Mouse (Mus musculus) layer of hippocampus, adult 8-10 months (tissue): Measurements from ENCODE around the gene Thsd4. TPM values are rescaled to one million over a fixed set of nuclear protein-coding genes. Genes with fewer than 3 reads are reported as not detected.
"Not testable (repeated sequence)": the region's sequence is repeated elsewhere in the genome, so short reads cannot be mapped to it uniquely, and the experiment has no call there.

Experiments used
- DNase-seq, 2 experiments: peaks; one replicate each; pipeline ENCODE4 v3.0.0; 2022; ENCODE audit warnings: low spot score in 2 of 2
- total RNA-seq, 4 experiments: library from RNA; stranded (reverse); gene quantifications; 2 replicates each; pipeline ENCODE4 v1.2.4; 2022

The Thsd4 gene
- total RNA-seq, 4 experiments from 2014 or later, result 15.8 to 22.3 (median 19.2) TPM

DNA sequence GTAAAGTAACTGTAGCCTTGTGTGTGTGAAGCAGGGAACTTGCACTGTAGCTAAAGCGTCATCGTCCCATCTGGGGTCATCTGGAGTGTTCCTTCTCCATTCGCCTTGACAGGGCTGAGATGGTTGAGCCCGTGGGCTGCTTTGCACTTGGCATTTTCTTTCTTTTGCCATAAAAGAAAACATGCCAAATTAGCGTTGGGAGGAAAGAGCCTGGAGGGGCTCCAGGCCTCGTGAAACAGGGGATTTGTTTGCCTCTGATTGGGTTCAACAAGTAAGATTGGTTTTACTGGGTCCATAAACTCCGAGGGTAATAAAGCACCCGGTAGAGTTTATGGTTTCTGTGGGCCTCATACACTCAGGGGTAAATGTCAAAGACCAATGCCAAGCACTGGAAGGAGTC is 519.5 kb downstream of the Thsd4 start:
- DNase-seq, result no peak

- DNase-seq, result no peak
Observed at GRCm38 (mm10) chr9:60001444-60001843, 520.4 kb downstream of the Thsd4 start.

GRCm38 (mm10) chr9:59997725-59998124 is 524.1 kb downstream of the Thsd4 start:
- DNase-seq, result no peak

- DNase-seq, result no peak
Observed at GRCm38 (mm10) chr9:59991407-59991806, 530.4 kb downstream of the Thsd4 start.

- peak; percentile 35 to 67 for DNase-seq
Observed at GRCm38 (mm10) chr9:59989864-59990263, 532.0 kb downstream of the Thsd4 start.

DNA sequence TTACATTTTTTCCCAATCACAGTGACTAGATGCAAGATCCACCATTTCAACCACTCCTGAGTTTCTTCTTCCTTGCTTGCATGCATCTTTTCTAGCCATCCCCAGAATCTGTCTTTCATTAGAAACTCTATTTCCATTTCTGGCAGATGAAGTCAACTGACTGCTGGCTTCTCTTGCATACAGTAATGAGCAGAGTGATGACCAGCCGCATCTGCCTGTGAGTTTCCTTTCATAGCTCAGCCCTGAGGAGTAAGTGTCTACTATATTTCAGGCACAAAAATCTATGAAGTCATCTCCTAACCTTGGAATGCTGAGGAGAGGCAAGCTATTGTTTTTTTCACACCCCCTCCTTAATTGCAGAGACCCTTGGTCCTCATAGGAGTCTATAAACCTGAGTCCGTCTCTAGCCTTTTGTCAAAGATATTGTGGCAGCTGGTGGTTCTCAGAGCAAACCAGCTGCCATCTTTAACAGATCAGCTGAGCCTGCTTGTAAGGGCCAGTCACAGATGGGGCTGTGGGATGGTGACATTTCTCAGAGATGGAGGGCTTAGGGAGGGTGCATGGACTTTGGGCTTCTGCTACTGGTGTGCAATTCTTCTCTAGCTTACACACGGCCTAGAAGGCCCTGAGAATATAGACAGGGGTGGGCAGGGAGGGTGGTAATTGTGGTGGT is 535.8 kb downstream of the Thsd4 start:
- no peak for DNase-seq

DNA sequence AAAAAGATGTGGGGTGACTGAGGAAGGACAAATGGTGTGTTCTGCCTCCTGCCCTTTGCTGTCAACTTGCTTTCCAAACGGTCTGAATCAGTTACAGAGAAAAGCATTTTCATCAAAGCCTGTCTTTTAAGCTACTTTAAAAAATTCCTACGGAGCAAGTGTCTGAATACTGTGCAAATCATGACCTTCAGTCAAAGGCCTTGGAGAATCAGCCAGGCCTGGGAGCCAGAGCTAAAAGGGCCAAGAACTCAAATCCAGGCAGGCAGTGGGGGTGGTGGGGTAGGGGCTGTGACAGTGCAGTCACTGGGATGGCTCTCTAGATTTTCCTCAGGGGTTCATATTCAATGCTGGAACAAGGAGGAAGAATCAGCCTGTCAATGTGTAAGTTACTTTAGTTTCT is 540.7 kb downstream of the Thsd4 start:
- DNase-seq, result no peak

DNA sequence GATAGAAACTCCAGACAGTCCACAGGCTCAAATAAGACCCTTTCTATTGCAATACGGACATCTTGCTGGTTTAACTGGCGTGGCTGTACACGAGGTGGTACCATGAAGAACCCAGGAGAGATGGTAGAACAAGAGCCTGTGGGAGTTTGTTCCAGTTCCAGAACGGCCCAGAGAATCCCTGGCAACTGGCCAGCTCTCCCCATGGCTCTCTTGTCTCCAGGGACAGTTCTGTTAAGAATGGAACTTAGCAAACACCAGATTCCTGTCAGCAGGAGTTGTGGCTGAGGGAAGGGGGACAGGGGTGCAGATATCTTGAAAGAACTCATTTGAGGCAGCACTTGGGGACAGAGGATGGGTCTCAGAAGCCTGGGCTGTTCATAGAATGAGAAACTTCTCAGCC is 550.6 kb downstream of the Thsd4 start:
- peak in 1 of 2 experiments; percentile 21 for DNase-seq

DNA sequence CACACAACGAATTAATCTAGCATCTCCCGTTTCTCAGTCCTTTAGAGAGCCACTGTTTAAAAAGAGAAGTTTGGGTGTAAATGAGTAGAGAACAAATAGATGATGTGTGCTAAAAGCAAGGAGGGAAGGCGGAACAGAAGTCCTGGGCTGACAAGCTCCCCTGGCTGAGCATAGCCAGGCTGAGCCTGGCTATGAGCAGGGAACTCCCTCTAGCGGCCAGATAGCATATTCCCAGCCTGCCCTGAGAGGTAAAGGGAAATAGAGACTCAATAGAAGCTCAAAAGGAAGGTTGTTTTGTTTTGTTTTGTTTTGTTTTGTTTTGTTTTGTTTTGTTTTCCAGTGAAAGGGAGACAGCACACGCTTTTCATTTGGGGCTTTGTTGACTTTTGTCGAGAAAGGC is 552.5 kb downstream of the Thsd4 start:
- peak in 1 of 2 experiments; percentile 56 for DNase-seq

DNA sequence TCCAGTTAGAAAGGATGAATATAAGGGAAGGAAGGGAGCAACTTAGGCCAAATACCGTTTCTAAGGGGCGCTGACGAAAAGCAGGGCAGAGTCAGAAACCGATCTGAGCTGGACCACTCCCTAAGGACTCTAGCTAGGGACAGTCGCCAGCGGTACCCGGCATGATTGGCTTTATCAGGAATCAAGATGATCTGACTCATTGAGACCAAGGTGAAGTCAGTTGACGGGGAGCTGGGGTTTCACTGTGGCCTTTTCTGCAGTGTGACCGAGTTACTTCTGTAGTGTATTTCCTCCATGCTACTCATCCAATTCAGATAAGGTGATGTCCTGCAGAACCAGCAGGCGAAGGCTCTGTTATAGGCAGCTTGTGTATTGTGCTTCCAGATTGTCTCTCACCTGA is 556.8 kb downstream of the Thsd4 start:
- DNase-seq, result no peak

GRCm38 (mm10) chr9:59964367-59964766 is 557.5 kb downstream of the Thsd4 start:
- DNase-seq, result no peak

DNA sequence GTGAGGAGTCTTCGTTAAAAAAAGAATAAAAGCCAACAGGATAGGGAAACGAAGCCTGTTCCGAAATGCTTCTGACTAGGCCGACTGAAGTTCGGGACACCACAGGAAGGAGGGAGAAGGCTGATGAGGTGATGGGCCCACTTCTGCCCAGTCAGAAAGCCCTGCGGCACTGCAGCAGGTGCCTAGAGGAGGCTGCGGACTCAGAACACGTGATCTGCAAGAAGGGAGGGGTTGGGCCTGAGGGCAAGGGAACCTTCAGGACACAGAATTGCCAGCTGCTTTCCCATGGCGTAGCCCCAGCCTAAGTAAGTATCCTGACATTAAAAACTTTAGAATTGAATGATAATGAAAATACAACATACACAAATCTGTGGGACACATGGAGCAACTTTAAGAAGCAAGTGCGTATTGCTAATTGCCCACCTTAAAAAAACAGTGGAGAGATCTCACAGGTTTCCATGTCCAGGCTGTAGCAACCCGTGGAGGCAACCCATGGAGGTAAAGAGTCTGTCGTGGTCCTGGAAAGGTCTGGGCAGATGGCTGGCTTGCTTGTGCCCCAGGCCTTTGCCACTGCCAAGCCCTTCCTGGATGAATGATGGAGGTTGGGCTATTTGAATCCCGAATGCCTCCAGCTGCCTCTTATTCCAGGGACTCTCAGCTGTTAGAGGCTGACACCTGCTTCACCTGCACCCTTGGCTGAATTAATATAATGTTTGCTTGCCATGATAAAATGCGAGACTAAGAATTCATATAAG is 560.5 kb downstream of the Thsd4 start:
- no peak for DNase-seq

DNA sequence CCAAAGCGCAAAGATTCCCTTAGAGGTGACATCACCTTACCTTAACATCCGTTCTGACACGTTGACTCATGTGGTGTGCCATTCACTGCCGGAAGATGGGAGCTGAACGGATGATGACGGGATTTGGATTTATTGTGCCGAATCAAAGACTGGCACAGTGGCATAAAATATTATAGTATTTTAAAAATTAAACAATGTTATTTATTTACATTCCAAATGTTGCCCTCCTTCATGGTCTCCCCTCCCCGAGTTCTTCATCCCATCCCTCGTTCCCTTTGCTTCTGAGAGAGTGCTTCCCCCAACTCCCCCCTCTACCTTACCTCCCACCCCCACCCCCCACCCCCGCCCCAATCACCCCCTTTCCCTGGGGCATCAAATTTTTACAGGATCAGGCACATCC is 561.3 kb downstream of the Thsd4 start, which contains the start of gene Nr2e3:
TSS of gene Nr2e3 (minus strand) at position 101 of the 400 bp plus-strand sequence.
- DNase-seq, result no peak

- peak; percentile 49 to 59 for DNase-seq
Observed at GRCm38 (mm10) chr9:59959276-59959675, 562.6 kb downstream of the Thsd4 start.

DNA sequence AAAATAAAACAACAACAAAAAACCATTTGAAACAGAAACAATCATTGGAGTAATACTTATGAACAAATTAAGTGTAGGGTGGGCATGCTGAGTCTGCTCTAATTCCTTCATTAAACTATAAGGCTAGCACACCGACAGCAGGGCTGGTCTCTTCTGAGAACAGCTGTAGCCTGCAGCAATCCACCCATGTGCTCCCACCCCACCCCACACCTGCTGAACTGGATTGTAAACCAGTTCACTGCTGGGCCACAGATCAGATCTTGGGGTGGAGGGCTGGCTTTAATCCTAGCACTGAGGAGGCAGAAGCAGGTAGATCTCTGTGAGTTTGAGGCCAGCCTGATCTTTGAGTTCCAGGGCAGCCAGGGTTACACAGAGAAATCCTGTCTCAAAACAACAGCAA is 563.7 kb downstream of the Thsd4 start:
- not testable (repeated sequence) for DNase-seq

DNA sequence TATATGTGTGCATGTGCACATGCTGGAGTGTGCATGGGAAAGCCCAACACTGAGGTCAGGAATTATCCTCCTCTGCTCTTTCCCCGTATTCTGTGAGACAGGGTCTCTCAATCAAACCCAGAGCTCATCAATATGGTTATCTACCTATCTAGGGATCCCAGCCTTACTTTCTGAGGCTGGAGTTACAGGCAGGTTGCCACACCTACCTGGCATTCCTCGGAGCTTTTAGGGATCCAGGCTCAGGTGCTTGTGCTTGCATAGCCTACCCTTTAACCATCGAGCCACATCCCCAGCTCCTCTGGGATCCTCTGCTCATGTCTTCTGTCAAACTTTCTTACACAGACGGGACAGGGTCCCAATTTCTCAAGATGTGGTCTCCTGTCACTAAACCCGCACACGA is 565.4 kb downstream of the Thsd4 start:
- DNase-seq, result no peak

DNA sequence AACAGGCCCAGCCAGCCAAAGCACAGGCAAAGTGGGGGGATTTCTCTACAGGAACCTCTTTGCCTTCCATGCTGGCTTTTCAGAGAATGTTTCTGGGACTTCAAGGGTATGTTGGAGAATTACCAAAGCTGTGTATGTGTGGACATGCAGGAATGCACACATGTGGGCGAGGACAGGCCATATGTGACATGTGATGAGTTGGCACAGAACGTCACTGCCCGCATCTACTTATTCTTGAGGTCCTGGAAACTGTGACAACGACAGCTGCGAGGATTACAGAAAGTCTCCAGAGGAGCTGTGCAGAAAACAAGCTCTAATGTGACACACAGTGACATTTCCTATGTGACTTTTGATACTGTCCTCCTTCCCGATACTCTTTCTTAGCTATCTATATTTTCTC is 566.2 kb downstream of the Thsd4 start:
- DNase-seq, result no peak

DNA sequence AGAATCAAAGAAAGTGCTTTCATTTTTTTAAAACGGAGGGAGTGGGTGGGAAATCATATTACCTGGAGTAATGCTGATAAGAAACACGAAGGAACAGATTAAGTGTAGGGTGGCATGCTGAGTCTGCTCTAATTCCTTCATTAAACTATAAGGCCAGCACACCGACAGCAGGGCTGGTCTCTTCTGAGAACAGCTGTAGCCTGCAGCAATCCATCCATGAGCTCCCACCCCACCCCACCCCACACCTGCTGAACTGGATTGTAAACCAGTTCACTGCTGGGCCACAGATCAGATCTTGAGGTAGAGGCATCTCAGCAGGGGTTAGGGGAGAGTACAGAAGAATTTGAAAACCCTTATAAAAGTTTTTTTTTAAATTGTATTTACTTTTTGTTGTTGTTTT is 566.6 kb downstream of the Thsd4 start:
- DNase-seq, result no peak

- no peak for DNase-seq
Observed at GRCm38 (mm10) chr9:59953556-59953955, 568.3 kb downstream of the Thsd4 start.

DNA sequence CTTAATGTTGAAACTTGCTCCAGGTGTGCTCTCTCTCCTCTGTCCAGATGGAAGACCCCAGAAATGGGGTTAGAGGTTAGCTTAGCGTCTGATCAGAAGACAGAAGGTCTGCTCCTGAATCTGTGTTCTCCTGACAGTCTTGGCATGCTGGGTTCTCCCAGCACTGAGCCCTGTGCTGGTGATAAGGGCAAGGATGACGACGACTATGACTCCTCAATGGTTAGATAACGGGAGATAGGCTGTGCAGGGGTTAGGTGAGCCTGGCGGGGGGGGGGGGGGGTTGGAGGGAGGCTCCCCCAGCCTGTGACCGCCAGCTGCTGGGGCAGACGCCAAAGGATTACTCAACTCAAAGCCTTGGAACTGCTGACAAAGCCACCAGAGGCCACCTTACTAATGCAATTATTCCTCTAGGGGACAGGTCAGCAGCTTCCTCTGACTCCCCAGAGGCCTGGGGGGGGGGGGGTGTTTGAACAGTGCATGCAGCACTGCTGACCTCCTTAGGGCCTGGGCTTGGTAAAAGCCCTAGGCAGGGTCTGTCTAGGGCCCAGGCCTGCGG is 569.3 kb downstream of the Thsd4 start:
- no peak for DNase-seq

DNA sequence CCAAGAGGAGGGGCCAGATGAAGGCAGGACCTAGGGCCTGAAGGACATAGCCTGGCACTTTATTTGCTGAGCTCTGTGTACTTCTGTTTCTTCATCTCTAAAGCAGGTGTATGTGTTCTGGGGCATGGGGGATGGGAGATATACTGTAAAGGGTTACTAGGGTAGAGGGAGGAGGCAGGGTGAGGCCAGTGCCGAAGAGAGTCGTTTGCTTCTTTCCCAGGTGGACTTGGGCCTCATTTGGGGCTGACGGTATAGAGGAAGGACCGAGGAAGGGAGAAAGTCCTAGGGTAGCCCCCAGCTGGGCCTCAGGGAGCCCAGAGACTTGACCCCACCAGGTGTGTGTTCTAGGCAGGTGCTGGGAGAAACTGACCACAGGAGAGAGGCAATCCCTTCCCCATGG is 569.9 kb downstream of the Thsd4 start:
- DNase-seq, result no peak

- no peak for DNase-seq
Observed at GRCm38 (mm10) chr9:59951001-59951750, 570.7 kb downstream of the Thsd4 start.
